Mouse (Mus musculus) heart, embryonic 13.5 days (tissue): ENCODE results near the gene Sorl1. TPM values are rescaled to one million over a fixed set of nuclear protein-coding genes. Genes with fewer than 3 reads are reported as not detected.
A peak's percentile ranks its signal among the peaks of the same experiment; 100 is the strongest.

Experiments used
- ATAC-seq: fragments of 200-750 bp; cut with Nextera tagmentation; 2 replicates; pipeline ENCODE4 v1.8.0; 2017; ENCODE audit warnings: moderate TSS enrichment; ENCODE audit not compliant: insufficient number of reproducible peaks, low FRiP score, low TSS enrichment; ENCODE audit errors: extremely low read depth
- H3K27ac ChIP-seq: fragments of 300-500 bp; sonication (generic); replicated peaks from 2 replicates; pipeline ENCODE4 v1.5.1; 2015; ENCODE audit warnings: moderate library complexity, mild to moderate bottlenecking, inconsistent platforms
- H3K27me3 ChIP-seq: fragments of 300-500 bp; sonication (generic); replicated peaks from 2 replicates; pipeline ENCODE4 v1.6.1; 2015; ENCODE audit warnings: mild to moderate bottlenecking, inconsistent platforms
- H3K36me3 ChIP-seq: fragments of 300-500 bp; sonication (generic); 2 replicates; pipeline ENCODE4 v1.6.1; 2015; ENCODE audit warnings: mild to moderate bottlenecking, inconsistent platforms
- H3K4me1 ChIP-seq: fragments of 300-500 bp; sonication (generic); 2 replicates; pipeline ENCODE4 v1.6.1; 2015; ENCODE audit warnings: inconsistent platforms
- H3K4me2 ChIP-seq: fragments of 300-500 bp; sonication (generic); 2 replicates; pipeline ENCODE4 v1.6.1; 2015; ENCODE audit warnings: inconsistent platforms, mild to moderate bottlenecking, moderate library complexity
- H3K4me3 ChIP-seq: fragments of 300-500 bp; sonication (generic); 2 replicates; pipeline ENCODE4 v1.5.1; 2015; ENCODE audit warnings: moderate library complexity, mild to moderate bottlenecking, inconsistent platforms
- H3K9ac ChIP-seq: fragments of 300-500 bp; sonication (generic); 2 replicates; pipeline ENCODE4 v1.6.1; 2015; ENCODE audit warnings: inconsistent platforms, mild to moderate bottlenecking, moderate library complexity
- H3K9me3 ChIP-seq: fragments of 300-500 bp; sonication (generic); 2 replicates; pipeline ENCODE4 v1.6.1; 2016; ENCODE audit warnings: inconsistent platforms
- WGBS: fragments of 180-500 bp; shearing (Covaris S2); methylation state at CpG from one replicate; pipeline ENCODE4 v1.1.7; 2015; ENCODE audit warnings: mixed read lengths; 5-methylcytosine and 5-hydroxymethylcytosine counted together
- polyA plus RNA-seq: library from polyadenylated mRNA; unstranded; fragments of >200 nt; fragmentation: Nextera tagmentation; extraction: Ambion mirVana; gene quantifications from 2 replicates; pipeline ENCODE4 v1.2.1, GENCODE M21; 2015

The Sorl1 gene
- polyA plus RNA-seq, 1 experiment from 2014 or later: 3.7 TPM

DNA sequence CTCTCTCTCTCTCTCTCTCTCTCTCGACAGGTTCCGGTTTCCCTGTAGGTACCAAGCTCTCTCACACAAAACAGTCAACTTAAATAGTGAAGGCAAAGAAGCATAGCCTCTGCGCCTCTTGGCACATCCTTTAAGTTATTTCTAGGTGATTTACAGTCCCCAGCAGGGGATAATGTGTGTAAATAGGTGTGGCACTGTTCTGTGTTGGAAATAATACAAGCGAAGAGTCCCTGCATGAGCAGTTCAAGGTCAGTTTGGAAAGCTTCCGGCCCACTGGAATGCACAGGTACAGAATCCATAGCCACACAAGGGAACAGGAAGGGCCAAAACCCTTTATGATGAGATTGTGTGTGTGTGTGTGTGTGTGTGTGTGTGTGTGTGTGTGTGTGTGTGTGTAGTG is 130.3 kb downstream of the Sorl1 start:
- Histone ChIP-seq H3K27me3 (0 out of 2 replicates have a peak, but pooled peaks cover 7% of the 10 kb centered on the region), H3K27ac (no peak overlapping the region), H3K9ac (no peak overlapping the region), H3K36me3 (0 out of 2 replicates have a peak, but pooled peaks cover 6% of the 10 kb centered on the region), H3K4me1 (no peaks in the 10 kb centered on the region), H3K4me3 (no peak overlapping the region), H3K9me3 (no peaks in the 10 kb centered on the region), H3K4me2 (no peak overlapping the region)
- 86% methylated on average over 5 of the region's 5 CpGs for WGBS
- ATAC-seq: no peak

DNA sequence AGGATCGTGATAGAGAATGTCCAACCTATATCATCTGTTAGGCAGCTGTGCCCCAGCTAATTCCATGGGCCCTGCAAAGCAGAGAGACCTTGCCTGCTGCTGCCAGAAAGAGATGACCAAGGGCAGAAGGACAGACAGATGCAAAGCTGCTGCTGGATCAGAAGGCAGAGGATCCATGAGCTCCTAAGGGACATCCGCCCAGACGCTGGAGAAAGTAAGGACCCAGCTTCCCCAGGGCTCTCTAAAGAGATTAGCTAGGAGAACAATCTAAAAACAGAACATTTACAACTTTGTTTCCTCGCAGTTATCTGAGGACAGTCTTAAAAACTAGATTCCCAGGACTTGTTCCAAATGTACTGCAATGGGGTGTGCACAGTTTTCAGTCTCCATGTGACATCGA is 131.3 kb downstream of the Sorl1 start:
- 68% methylated on average over 5 of the region's 5 CpGs for WGBS
- ATAC-seq: no peak

DNA sequence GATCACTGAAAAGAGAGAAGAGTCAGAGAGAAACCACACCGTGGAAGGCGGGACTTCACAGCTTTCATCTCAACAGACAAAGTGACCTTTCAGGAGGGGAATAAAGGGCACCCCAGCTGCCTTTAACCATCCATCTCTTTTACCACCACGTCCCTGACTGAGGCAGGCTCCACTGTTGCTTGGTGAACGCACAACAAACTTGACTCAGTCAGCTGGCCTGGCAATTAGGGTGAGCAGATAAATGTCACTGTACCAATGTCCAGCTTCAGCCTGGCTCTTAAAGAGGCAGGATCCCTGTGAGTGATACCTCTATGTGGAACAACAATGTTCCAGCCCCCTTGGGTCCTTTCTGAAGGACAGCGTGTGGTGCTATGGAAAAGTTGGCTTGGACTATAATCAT is 138.5 kb downstream of the Sorl1 start:
- H3K27ac ChIP-seq: no peak overlapping the region
- H3K4me2 ChIP-seq: no peak overlapping the region
- no peak for ATAC-seq
- H3K4me1 ChIP-seq: peaks cover 24% of the 10 kb centered on the region
- H3K9me3 ChIP-seq: no peaks in the 10 kb centered on the region
- no peaks in the 10 kb centered on the region for H3K27me3 ChIP-seq
- H3K9ac ChIP-seq: no peak overlapping the region
- no peak overlapping the region for H3K4me3 ChIP-seq
- 53% methylated on average over 5 of the region's 5 CpGs for WGBS
- no peaks in the 10 kb centered on the region for H3K36me3 ChIP-seq

More for the DNA sequence above, 131.3 kb downstream of the Sorl1 start:
- Histone ChIP-seq H3K4me2 (no peak overlapping the region), H3K4me3 (no peak overlapping the region), H3K36me3 (0 out of 2 replicates have a peak, but pooled peaks cover 6% of the 10 kb centered on the region), H3K4me1 (no peaks in the 10 kb centered on the region), H3K27ac (no peak overlapping the region), H3K9ac (no peak overlapping the region), H3K9me3 (no peaks in the 10 kb centered on the region), H3K27me3 (no peaks in the 10 kb centered on the region)

DNA sequence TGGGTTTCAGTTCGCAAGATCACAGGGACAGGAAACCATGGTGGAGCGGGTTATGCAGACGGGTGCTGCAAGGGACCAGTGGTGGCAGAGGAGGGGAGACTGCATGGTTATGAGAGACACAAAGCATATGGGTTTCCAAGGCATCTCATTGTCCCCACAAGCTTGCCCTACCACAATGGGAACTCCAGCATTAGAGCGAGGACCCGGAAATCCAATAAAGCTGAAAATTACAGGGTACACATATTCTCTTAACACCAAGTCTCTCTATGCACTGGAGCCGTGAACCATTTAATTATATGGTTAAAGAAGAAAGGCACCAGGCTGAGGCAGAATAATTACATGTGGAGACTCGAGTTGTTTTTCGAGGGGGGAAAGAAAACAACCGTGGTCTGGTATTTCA is 139.0 kb downstream of the Sorl1 start:
- Histone ChIP-seq H3K27me3 (no peaks in the 10 kb centered on the region), H3K9me3 (no peaks in the 10 kb centered on the region), H3K9ac (no peak overlapping the region), H3K4me2 (no peak overlapping the region), H3K4me3 (no peak overlapping the region), H3K4me1 (peaks cover 26% of the 10 kb centered on the region), H3K27ac (no peak overlapping the region), H3K36me3 (no peaks in the 10 kb centered on the region)
- 76% methylated on average over 9 of the region's 9 CpGs for WGBS
- ATAC-seq: no peak

DNA sequence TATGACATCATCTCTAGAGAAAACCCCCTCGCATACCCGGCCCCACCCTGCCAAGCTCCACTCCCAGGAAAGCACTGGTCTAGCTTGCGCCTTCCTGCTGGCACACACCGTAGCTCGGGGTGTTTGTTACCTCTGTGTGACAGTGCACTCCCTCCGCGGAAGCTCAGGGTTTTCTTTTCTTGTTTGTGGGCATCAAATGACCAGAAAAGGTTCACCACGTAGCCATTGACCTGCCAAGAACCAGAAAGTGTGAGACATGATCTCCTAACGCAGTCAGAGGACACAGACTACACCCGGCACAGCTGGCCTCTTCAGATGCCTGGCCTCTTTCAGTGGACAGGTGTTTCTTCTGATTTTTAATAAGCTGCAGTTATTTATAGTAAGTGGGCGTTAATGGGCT is 139.8 kb downstream of the Sorl1 start:
- 76% methylated on average over 11 of the region's 11 CpGs for WGBS
- Histone ChIP-seq H3K4me3 (no peak overlapping the region), H3K9ac (no peak overlapping the region), H3K4me2 (no peak overlapping the region), H3K4me1 (peaks cover 26% of the 10 kb centered on the region), H3K27me3 (no peaks in the 10 kb centered on the region), H3K36me3 (no peaks in the 10 kb centered on the region), H3K9me3 (no peaks in the 10 kb centered on the region), H3K27ac (no peak overlapping the region)
- no peak for ATAC-seq

DNA sequence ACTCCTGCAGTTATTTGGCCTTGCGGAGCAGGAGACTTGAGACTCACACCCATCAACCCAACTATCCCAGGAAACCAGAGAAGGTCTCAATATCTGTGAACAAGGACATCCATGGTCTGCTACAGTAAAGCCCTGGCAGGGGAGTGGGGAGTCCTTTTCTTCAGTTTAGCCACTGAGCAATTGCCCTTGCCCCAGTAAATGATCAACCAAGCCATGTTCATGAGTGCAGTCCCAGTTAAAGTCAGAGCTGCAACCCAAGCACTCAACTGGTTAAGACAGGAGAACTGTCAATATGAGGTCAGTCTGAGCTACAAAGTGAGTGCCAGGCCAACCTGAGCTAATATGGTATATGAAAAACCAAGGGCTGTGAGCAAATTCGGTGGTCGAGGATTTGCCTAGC is 140.8 kb downstream of the Sorl1 start:
- peaks cover 33% of the 10 kb centered on the region for H3K4me1 ChIP-seq
- 85% methylated on average over 3 of the region's 3 CpGs for WGBS

DNA sequence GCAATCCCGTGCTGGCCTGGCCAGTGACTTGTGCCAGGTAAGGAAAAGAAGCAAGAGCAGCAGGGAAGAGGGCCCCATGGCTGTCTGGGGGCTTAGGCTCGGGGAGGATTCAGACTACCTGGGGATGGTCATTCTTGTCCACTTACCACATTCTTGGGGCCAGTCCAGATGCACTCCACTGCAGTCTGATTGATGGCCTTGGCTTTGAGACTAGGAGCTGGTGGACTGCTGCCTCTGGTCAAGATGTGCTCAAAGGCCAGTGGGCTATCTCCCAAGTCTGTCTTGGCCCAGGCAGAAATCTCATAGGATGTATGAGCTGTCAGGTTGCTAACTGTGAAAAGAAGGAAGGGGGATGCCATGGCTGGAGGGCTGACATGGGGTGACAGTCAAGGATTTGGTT is 141.3 kb downstream of the Sorl1 start:
- Histone ChIP-seq H3K4me1 (peaks cover 38% of the 10 kb centered on the region), H3K9ac (no peak overlapping the region), H3K4me2 (no peak overlapping the region), H3K9me3 (no peaks in the 10 kb centered on the region), H3K27ac (no peak overlapping the region), H3K4me3 (no peak overlapping the region), H3K36me3 (no peaks in the 10 kb centered on the region), H3K27me3 (no peaks in the 10 kb centered on the region)
- WGBS: 58% methylated on average over 2 of the region's 2 CpGs
- no peak for ATAC-seq

More for the DNA sequence above, 140.8 kb downstream of the Sorl1 start:
- Histone ChIP-seq H3K4me2 (no peak overlapping the region), H3K27ac (no peak overlapping the region), H3K9me3 (no peaks in the 10 kb centered on the region), H3K9ac (no peak overlapping the region), H3K27me3 (no peaks in the 10 kb centered on the region), H3K4me3 (no peak overlapping the region), H3K36me3 (no peaks in the 10 kb centered on the region)
- ATAC-seq: no peak

DNA sequence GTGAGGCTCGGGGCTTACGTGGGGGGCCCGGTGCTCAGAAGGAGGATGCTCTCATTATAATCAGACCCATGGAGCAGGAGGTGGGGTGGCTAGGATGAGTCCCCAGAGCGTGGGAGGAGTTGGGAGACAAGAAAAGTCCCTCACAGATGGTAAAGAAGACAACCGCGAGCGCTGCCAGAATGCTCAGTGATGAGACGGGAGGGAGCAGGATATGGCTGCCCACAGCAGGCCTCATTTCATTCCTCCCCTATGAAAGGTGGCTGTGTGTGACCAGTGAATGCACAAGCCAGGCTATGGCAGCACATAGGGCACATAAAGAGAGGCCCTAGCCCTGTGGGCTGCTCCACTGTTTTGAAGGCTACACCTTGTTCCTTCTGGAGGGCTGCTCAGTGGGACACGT is 142.1 kb downstream of the Sorl1 start:
- no peaks in the 10 kb centered on the region for H3K36me3 ChIP-seq
- WGBS: 79% methylated on average over 9 of the region's 9 CpGs
- no peak overlapping the region for H3K9ac ChIP-seq
- no peaks in the 10 kb centered on the region for H3K27me3 ChIP-seq
- peak overlapping the region; percentile 54; the same call in 1 of the 2 replicates for H3K27ac ChIP-seq
- no peak overlapping the region for H3K4me3 ChIP-seq
- ATAC-seq: no peak
- peaks cover 39% of the 10 kb centered on the region for H3K4me1 ChIP-seq
- no peak overlapping the region for H3K4me2 ChIP-seq
- no peaks in the 10 kb centered on the region for H3K9me3 ChIP-seq

DNA sequence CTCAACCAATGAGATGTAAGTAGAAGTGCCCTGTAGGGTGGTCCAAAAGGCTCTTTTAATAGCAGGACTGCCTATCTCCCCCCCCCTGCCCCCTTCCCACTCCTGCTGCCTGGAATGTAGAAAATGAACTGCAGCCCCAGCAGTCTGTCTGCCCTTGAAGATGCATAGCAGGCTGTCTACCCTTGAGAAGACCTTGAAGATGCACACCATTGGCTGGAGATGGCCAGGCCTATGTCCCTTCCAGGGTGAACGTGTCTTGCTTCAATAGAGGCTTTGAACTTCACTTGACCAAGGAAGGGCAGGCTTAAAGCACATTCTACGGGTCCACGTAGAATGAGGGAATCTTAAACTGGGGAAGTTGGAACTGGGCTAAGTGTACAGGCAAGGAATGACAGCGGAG is 142.8 kb downstream of the Sorl1 start:
- ATAC-seq: no peak
- Histone ChIP-seq H3K9ac (peak overlapping the region; percentile 28; the same call in 1 of the 2 replicates), H3K4me1 (peaks cover 44% of the 10 kb centered on the region), H3K27ac (peak overlapping the region; percentile 54), H3K4me2 (no peak overlapping the region), H3K9me3 (no peaks in the 10 kb centered on the region), H3K36me3 (no peaks in the 10 kb centered on the region), H3K4me3 (no peak overlapping the region), H3K27me3 (no peaks in the 10 kb centered on the region)
- WGBS: 67% methylated on average over 4 of the region's 4 CpGs

DNA sequence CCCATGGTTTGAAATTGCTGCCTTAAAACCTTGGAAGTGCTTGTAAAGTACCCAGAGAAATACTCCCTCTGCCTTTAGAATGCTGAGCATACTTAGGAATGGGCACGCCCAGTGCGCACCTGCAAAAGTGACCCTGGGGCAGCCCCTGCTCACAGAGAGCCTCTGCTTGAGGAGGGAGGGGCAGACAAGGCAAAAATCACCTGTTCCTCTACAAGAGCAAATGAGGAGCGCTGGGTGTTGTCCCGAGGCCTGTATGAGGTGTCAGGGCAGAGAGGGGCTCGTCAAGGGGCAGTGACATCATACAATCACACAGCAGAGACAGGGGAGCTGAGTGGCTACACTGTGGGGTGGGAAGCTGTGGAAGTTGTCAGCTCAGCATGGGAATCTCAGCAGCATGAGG is 143.3 kb downstream of the Sorl1 start:
- Histone ChIP-seq H3K9me3 (no peaks in the 10 kb centered on the region), H3K27me3 (no peaks in the 10 kb centered on the region), H3K36me3 (no peaks in the 10 kb centered on the region), H3K4me3 (no peak overlapping the region), H3K9ac (peak overlapping the region; percentile 28; the same call in 1 of the 2 replicates), H3K27ac (peak overlapping the region; percentile 54; the same call in 1 of the 2 replicates), H3K4me1 (peaks cover 47% of the 10 kb centered on the region), H3K4me2 (no peak overlapping the region)
- ATAC-seq: no peak
- 63% methylated on average over 5 of the region's 5 CpGs for WGBS

DNA sequence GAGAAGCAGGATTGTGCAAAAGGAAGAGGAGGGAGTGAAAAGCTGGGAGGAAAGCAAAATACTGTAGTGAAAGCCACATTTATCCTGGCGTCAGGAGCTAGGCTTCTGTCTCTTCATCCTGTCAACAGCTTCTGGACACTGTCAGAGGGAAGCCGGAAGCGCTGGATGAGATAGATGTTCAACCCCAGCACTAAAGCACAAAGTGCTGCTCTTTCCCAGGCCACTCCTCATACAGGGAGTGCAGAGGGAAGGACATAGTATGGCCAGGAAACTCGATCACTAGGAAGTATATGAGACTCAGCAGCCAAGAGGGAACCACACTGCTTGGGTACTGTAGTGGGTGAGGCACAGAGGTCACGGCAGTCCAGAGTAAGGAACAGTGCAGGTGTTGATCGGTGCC is 145.7 kb downstream of the Sorl1 start:
- Histone ChIP-seq H3K36me3 (no peaks in the 10 kb centered on the region), H3K4me3 (no peak overlapping the region), H3K9ac (no peak overlapping the region), H3K4me1 (peaks cover 47% of the 10 kb centered on the region), H3K27me3 (no peaks in the 10 kb centered on the region), H3K9me3 (no peaks in the 10 kb centered on the region), H3K27ac (peak overlapping the region; percentile 84), H3K4me2 (0 out of 2 replicates have a peak overlapping the region, but pooled peaks have one; percentile 1)
- peak; percentile 45; the same call in 1 of the 2 replicates for ATAC-seq
- WGBS: 20% methylated on average over 6 of the region's 6 CpGs

DNA sequence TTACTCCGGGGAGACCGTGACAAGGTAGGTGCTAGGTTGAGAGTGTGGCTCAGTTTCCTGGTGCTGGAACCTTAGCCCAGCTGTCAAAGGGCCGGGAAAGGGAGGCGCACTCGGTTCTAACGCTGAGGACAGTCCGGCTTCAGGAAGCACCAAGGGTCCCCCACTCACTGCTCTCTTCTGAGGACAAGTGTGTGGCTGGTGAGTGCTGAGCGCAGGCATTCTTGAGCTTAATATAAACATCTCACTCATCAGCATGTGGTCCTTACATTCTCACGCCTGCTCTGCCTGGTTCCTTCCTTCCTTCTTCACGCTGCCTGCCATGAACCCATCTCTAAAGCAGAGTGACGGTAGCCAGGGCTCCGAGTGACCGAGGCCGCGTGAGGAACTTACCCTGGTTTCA is 148.1 kb downstream of the Sorl1 start:
- Histone ChIP-seq H3K4me3 (no peak overlapping the region), H3K4me1 (peaks cover 37% of the 10 kb centered on the region), H3K27me3 (no peaks in the 10 kb centered on the region), H3K9ac (no peak overlapping the region), H3K4me2 (peak overlapping the region; percentile 3; the same call in 1 of the 2 replicates), H3K36me3 (no peaks in the 10 kb centered on the region), H3K27ac (0 out of 2 replicates have a peak overlapping the region, but pooled peaks have one; percentile 5), H3K9me3 (no peaks in the 10 kb centered on the region)
- no peak for ATAC-seq
- WGBS: 38% methylated on average over 15 of the region's 15 CpGs
